Mouse (Mus musculus): ENCODE results near the gene Olfr955. TPM values are rescaled to one million over a fixed set of nuclear protein-coding genes. Genes with fewer than 3 reads are reported as not detected.

The Olfr955 gene
- polyA plus RNA-seq (2015; fragmentation: Nextera tagmentation; extraction: Ambion mirVana) = not detected in 2 replicates

DNA sequence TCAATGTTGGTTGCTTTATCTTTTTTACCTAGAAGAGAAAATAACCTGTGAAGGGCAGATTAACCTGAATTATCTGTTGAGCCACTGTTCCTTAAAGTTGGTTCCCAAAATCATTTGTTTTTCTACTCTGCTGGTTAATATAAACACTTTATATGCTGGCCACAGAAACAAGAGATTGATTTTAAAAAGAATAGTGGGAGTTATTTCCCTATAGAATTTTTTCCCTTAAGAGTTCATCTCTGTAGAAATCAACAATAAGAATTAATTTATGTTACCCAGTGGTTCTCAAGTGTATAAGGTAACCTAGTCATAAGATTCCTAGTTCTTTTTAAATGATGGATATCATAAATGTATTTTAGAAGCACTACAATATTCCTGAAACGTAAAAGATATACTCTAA is at the start of gene Olfr955:
Gene Olfr955 (minus strand): TSS at position 101 of the 400 bp plus-strand sequence.

DNA sequence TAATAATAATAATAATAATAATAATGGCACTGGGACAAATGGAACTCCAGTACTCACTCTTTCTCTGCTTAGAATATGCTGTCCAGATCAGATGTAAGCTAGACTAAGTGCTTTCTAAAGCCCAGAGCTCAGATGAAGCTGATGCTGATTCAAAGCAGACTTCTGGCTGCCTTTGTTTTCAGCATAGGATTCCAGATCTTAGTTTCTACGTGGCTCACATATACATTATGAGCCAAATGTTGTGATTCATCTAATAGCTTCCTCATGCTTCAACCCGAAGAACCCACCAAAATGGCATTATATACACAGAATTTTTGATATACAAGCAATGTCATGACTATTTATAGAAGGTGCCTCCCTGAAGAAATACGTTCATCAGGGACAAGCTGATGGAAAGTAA is 43.8 kb upstream of the Olfr955 start, which contains the start of gene Olfr957:
Gene Olfr957 (minus strand): TSS at position 279 of the 400 bp plus-strand sequence.

DNA sequence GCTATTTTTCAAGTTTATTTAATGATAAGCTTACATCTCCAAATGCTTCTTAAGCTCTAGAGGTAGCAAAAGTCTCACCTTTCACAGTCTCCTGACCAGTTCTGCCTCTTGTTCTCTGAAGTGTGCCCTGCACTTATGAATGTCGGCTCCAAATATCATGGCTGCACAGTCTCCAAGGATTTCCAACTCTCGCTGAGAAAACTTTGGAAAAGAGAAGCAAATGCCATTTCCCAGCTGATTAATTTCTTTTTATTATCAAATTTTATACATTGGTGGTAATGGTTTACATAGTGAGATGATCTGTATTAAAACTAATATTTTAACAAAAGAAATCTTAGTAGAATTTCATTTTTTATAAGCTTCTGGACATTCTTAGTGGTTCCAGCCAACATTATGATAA is 22.2 kb upstream of the Olfr955 start, which contains the start of gene Olfr44:
Gene Olfr44 (minus strand): TSS at position 101 of the 400 bp plus-strand sequence.

DNA sequence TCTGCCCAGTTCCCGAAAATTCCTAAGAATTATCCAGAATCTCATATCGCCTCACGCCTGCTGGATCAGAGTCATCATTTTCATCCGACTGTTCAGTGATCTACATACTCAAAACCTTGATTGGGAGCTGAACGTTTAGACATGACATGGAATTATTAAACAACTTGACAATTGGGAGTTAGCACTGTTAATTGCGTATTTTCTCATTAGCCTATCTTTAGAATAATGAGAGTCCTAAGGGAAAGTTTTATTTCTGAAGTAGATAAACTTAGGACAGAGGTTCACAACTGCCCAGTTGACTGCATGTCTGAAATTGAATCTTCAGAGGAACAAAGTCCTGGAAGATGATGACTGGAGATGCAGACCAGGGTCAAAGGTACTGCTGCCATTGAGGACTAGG is 15.3 kb downstream of the Olfr955 start, which contains the start of gene Olfr954:
Gene Olfr954 (plus strand): TSS at position 301 of the 400 bp plus-strand sequence.

DNA sequence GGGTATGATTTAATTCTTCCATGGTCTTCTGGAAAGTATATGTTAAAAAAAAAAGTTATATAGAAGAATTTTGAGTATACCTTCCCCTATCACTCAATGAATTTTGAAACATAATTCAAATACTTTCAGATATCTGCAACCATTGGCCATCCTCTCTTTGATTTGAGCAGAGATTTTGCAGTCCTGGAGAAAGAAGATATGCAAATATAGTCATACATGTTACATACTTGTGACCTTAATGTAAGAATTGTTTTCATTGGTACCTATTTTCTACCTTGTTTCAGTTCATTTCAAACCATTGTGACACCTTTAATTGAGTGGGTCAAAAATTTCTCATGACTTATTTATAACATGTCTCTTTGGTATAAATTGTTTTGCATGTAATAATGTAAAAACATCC is 44.7 kb downstream of the Olfr955 start, which contains the start of gene Olfr952:
Gene Olfr952 (minus strand): TSS at position 101 of the 400 bp plus-strand sequence.

Other genes with a start within 250 kb of the Olfr955 start
- gene Olfr1537, start 221.9 kb downstream of the Olfr955 start, polyA plus RNA-seq (2015; fragmentation: Nextera tagmentation; extraction: Ambion mirVana) = not detected in 2 replicates
- not detected in 2 replicates for gene Olfr945, start 195.1 kb downstream of the Olfr955 start, polyA plus RNA-seq (2015; fragmentation: Nextera tagmentation; extraction: Ambion mirVana)
- not detected in 2 replicates for gene Olfr948, start 145.9 kb downstream of the Olfr955 start, polyA plus RNA-seq (2015; fragmentation: Nextera tagmentation; extraction: Ambion mirVana)
- gene Olfr951, start 84.5 kb downstream of the Olfr955 start, polyA plus RNA-seq (2015; fragmentation: Nextera tagmentation; extraction: Ambion mirVana) = not detected in 2 replicates
- gene Olfr952, start 44.8 kb downstream of the Olfr955 start, polyA plus RNA-seq (2015; fragmentation: Nextera tagmentation; extraction: Ambion mirVana) = not detected in 2 replicates
- gene Olfr954, start 15.2 kb downstream of the Olfr955 start, polyA plus RNA-seq (2015; fragmentation: Nextera tagmentation; extraction: Ambion mirVana) = not detected in 2 replicates
- gene Olfr44, start 22.1 kb upstream of the Olfr955 start, polyA plus RNA-seq (2015; fragmentation: Nextera tagmentation; extraction: Ambion mirVana) = not detected in 2 replicates
- gene Olfr957, start 43.9 kb upstream of the Olfr955 start, polyA plus RNA-seq (2015; fragmentation: Nextera tagmentation; extraction: Ambion mirVana) = not detected in 2 replicates
- gene Olfr958, start 82.1 kb upstream of the Olfr955 start, polyA plus RNA-seq (2015; fragmentation: Nextera tagmentation; extraction: Ambion mirVana) = not detected in 2 replicates
- gene Olfr959, start 103.6 kb upstream of the Olfr955 start, polyA plus RNA-seq (2015; fragmentation: Nextera tagmentation; extraction: Ambion mirVana) = 0.22 TPM in 1 of 2 replicates, not detected in the other
- gene AW551984, start 132.5 kb upstream of the Olfr955 start, polyA plus RNA-seq (2015; fragmentation: Nextera tagmentation; extraction: Ambion mirVana) = 190 and 211 TPM in 2 replicates
- gene Olfr148, start 138.7 kb upstream of the Olfr955 start, polyA plus RNA-seq (2015; fragmentation: Nextera tagmentation; extraction: Ambion mirVana) = not detected in 2 replicates
- not detected in 2 replicates for gene Olfr960, start 149.4 kb upstream of the Olfr955 start, polyA plus RNA-seq (2015; fragmentation: Nextera tagmentation; extraction: Ambion mirVana)
- gene Olfr961, start 173.1 kb upstream of the Olfr955 start, polyA plus RNA-seq (2015; fragmentation: Nextera tagmentation; extraction: Ambion mirVana) = not detected in 2 replicates
- not detected in 2 replicates for gene Olfr963, start 195.3 kb upstream of the Olfr955 start, polyA plus RNA-seq (2015; fragmentation: Nextera tagmentation; extraction: Ambion mirVana)
- not detected in 2 replicates for gene Olfr149, start 235.2 kb upstream of the Olfr955 start, polyA plus RNA-seq (2015; fragmentation: Nextera tagmentation; extraction: Ambion mirVana)
- gene Olfr965, start 239.4 kb upstream of the Olfr955 start, polyA plus RNA-seq (2015; fragmentation: Nextera tagmentation; extraction: Ambion mirVana) = not detected in 2 replicates